Mouse (Mus musculus): ENCODE measurements at regions not wholly inside any gene's neighbourhood (a gene's known extent, or its start where the extent isn't known, plus 50 kb on each side); places are given as distances from the start of the nearest gene placed in this dataset.

GRCm38 (mm10) chrX:166951011-166951410 is 258.1 kb downstream of the Tmsb4x start:
- ATAC-seq (ENCODE audit: borderline replicate concordance, extremely low read depth, low FRiP score, low TSS enrichment): no peak
- no peaks in the 10 kb centered on the region for H3K4me1 ChIP-seq
- WGBS: 60% methylated on average over 6 of the region's 6 CpGs
- H3K27ac ChIP-seq: no peak overlapping the region
- H3K36me3 ChIP-seq: no peaks in the 10 kb centered on the region
- no peak overlapping the region for H3K4me2 ChIP-seq
- H3K9me3 ChIP-seq: no peaks in the 10 kb centered on the region
- no peak overlapping the region for H3K4me3 ChIP-seq
- no peak overlapping the region for H3K9ac ChIP-seq
- peaks cover 5% of the 10 kb centered on the region; the same call in 1 of the 2 replicates for H3K27me3 ChIP-seq

GRCm38 (mm10) chrX:166945915-166946314 is 263.2 kb downstream of the Tmsb4x start:
- no peak overlapping the region for H3K4me2 ChIP-seq
- H3K9me3 ChIP-seq: no peaks in the 10 kb centered on the region
- H3K36me3 ChIP-seq: no peaks in the 10 kb centered on the region
- no peaks in the 10 kb centered on the region for H3K27me3 ChIP-seq
- WGBS: 57% methylated on average over 1 of the region's 1 CpGs
- no peak for ATAC-seq (ENCODE audit: borderline replicate concordance, extremely low read depth, low FRiP score, low TSS enrichment)
- H3K9ac ChIP-seq: no peak overlapping the region
- no peaks in the 10 kb centered on the region for H3K4me1 ChIP-seq
- no peak overlapping the region for H3K27ac ChIP-seq
- H3K4me3 ChIP-seq: no peak overlapping the region

- Histone ChIP-seq H3K36me3 (no peaks in the 10 kb centered on the region), H3K9me3 (no peaks in the 10 kb centered on the region), H3K4me2 (no peak overlapping the region), H3K4me3 (no peak overlapping the region), H3K4me1 (no peaks in the 10 kb centered on the region), H3K27me3 (no peaks in the 10 kb centered on the region), H3K9ac (no peak overlapping the region), H3K27ac (no peak overlapping the region)
- 44% methylated on average over 1 of the region's 1 CpGs for WGBS
- ATAC-seq (ENCODE audit: borderline replicate concordance, extremely low read depth, low FRiP score, low TSS enrichment): no peak
Measured at GRCm38 (mm10) chrX:166945476-166945875, 263.6 kb downstream of the Tmsb4x start.

- no peak overlapping the region for H3K4me3 ChIP-seq
- no peak overlapping the region for H3K4me2 ChIP-seq
- H3K9me3 ChIP-seq: no peaks in the 10 kb centered on the region
- ATAC-seq (ENCODE audit: borderline replicate concordance, extremely low read depth, low FRiP score, low TSS enrichment): no peak
- no peak overlapping the region for H3K9ac ChIP-seq
- 60% methylated on average over 2 of the region's 2 CpGs for WGBS
- peaks cover 4% of the 10 kb centered on the region; the same call in 1 of the 2 replicates for H3K27me3 ChIP-seq
- no peaks in the 10 kb centered on the region for H3K36me3 ChIP-seq
- no peak overlapping the region for H3K27ac ChIP-seq
- H3K4me1 ChIP-seq: no peaks in the 10 kb centered on the region
Measured at GRCm38 (mm10) chrX:166933766-166934165, 275.3 kb downstream of the Tmsb4x start.

GRCm38 (mm10) chrX:166932472-166932871 is 276.6 kb downstream of the Tmsb4x start:
- Histone ChIP-seq H3K27ac (no peak overlapping the region), H3K27me3 (no peaks in the 10 kb centered on the region; the same call in 1 of the 2 replicates), H3K4me1 (no peaks in the 10 kb centered on the region), H3K4me2 (no peak overlapping the region), H3K36me3 (no peaks in the 10 kb centered on the region), H3K9ac (no peak overlapping the region), H3K9me3 (no peaks in the 10 kb centered on the region), H3K4me3 (no peak overlapping the region)
- ATAC-seq (ENCODE audit: borderline replicate concordance, extremely low read depth, low FRiP score, low TSS enrichment): no peak

GRCm38 (mm10) chrX:166931048-166931447 is 278.1 kb downstream of the Tmsb4x start:
- 37% methylated on average over 4 of the region's 4 CpGs for WGBS
- H3K4me3 ChIP-seq: no peak overlapping the region
- no peak overlapping the region for H3K27ac ChIP-seq
- no peaks in the 10 kb centered on the region; the same call in 1 of the 2 replicates for H3K27me3 ChIP-seq
- ATAC-seq (ENCODE audit: borderline replicate concordance, extremely low read depth, low FRiP score, low TSS enrichment): no peak; the same call in 1 of the 2 replicates
- H3K9me3 ChIP-seq: no peaks in the 10 kb centered on the region
- H3K4me1 ChIP-seq: no peaks in the 10 kb centered on the region
- no peak overlapping the region for H3K4me2 ChIP-seq
- no peaks in the 10 kb centered on the region for H3K36me3 ChIP-seq
- H3K9ac ChIP-seq: no peak overlapping the region

- Histone ChIP-seq H3K9me3 (no peaks in the 10 kb centered on the region), H3K4me2 (no peak overlapping the region), H3K27me3 (peaks cover under 1% of the 10 kb centered on the region; the same call in 1 of the 2 replicates), H3K36me3 (no peaks in the 10 kb centered on the region), H3K4me1 (no peaks in the 10 kb centered on the region), H3K4me3 (no peak overlapping the region), H3K9ac (no peak overlapping the region), H3K27ac (no peak overlapping the region)
- no peak for ATAC-seq (ENCODE audit: borderline replicate concordance, extremely low read depth, low FRiP score, low TSS enrichment)
- 68% methylated on average over 6 of the region's 6 CpGs for WGBS
Measured at GRCm38 (mm10) chrX:166929716-166930420, 279.2 kb downstream of the Tmsb4x start.

- Histone ChIP-seq H3K36me3 (no peaks in the 10 kb centered on the region), H3K9me3 (no peaks in the 10 kb centered on the region), H3K27me3 (peaks cover 4% of the 10 kb centered on the region; the same call in 1 of the 2 replicates), H3K4me1 (no peaks in the 10 kb centered on the region), H3K27ac (no peak overlapping the region), H3K4me2 (no peak overlapping the region), H3K9ac (no peak overlapping the region), H3K4me3 (no peak overlapping the region)
- ATAC-seq (ENCODE audit: borderline replicate concordance, extremely low read depth, low FRiP score, low TSS enrichment): no peak
- WGBS: 43% methylated on average over 2 of the region's 2 CpGs
Measured at GRCm38 (mm10) chrX:166915356-166915953, 293.7 kb downstream of the Tmsb4x start.

GRCm38 (mm10) chrX:166906602-166907001 is 302.5 kb downstream of the Tmsb4x start:
- 67% methylated on average over 6 of the region's 6 CpGs for WGBS
- H3K27me3 ChIP-seq: no peaks in the 10 kb centered on the region; the same call in 1 of the 2 replicates
- H3K4me2 ChIP-seq: no peak overlapping the region
- H3K36me3 ChIP-seq: no peaks in the 10 kb centered on the region
- H3K9me3 ChIP-seq: no peaks in the 10 kb centered on the region
- H3K4me3 ChIP-seq: no peak overlapping the region
- no peak for ATAC-seq (ENCODE audit: borderline replicate concordance, extremely low read depth, low FRiP score, low TSS enrichment)
- H3K4me1 ChIP-seq: no peaks in the 10 kb centered on the region
- H3K27ac ChIP-seq: no peak overlapping the region
- no peak overlapping the region for H3K9ac ChIP-seq

GRCm38 (mm10) chrX:166900761-166901160 is 308.4 kb downstream of the Tmsb4x start:
- no peak overlapping the region for H3K4me2 ChIP-seq
- no peaks in the 10 kb centered on the region for H3K9me3 ChIP-seq
- 72% methylated on average over 6 of the region's 6 CpGs for WGBS
- H3K27ac ChIP-seq: no peak overlapping the region
- no peaks in the 10 kb centered on the region; the same call in 1 of the 2 replicates for H3K27me3 ChIP-seq
- no peak overlapping the region for H3K9ac ChIP-seq
- no peak for ATAC-seq (ENCODE audit: borderline replicate concordance, extremely low read depth, low FRiP score, low TSS enrichment)
- no peaks in the 10 kb centered on the region for H3K4me1 ChIP-seq
- H3K4me3 ChIP-seq: no peak overlapping the region
- H3K36me3 ChIP-seq: no peaks in the 10 kb centered on the region

GRCm38 (mm10) chrX:166895199-166895598 is 309.7 kb upstream of the Egfl6 start:
- Histone ChIP-seq H3K27ac (no peak overlapping the region), H3K4me2 (no peak overlapping the region), H3K9ac (no peak overlapping the region), H3K4me3 (no peak overlapping the region), H3K9me3 (no peaks in the 10 kb centered on the region), H3K27me3 (no peaks in the 10 kb centered on the region), H3K36me3 (no peaks in the 10 kb centered on the region), H3K4me1 (no peaks in the 10 kb centered on the region)
- no peak for ATAC-seq (ENCODE audit: borderline replicate concordance, extremely low read depth, low FRiP score, low TSS enrichment)
- 19% methylated on average over 2 of the region's 2 CpGs for WGBS

GRCm38 (mm10) chrX:166886417-166886816 is 300.9 kb upstream of the Egfl6 start:
- Histone ChIP-seq H3K36me3 (no peaks in the 10 kb centered on the region), H3K9me3 (no peaks in the 10 kb centered on the region), H3K4me1 (no peaks in the 10 kb centered on the region), H3K4me3 (no peak overlapping the region), H3K4me2 (no peak overlapping the region), H3K27ac (no peak overlapping the region), H3K27me3 (no peaks in the 10 kb centered on the region; the same call in 1 of the 2 replicates), H3K9ac (no peak overlapping the region)
- no peak for ATAC-seq (ENCODE audit: borderline replicate concordance, extremely low read depth, low FRiP score, low TSS enrichment)
